Mouse (Mus musculus) inflammation-experienced regulatory T-cells, adult 6 months (primary cell): ENCODE results near the gene Exoc3l. TPM values are rescaled to one million over a fixed set of nuclear protein-coding genes. Genes with fewer than 3 reads are reported as not detected.
A peak's percentile ranks its signal among the peaks of the same experiment; 100 is the strongest.

Experiments
- ATAC-seq: one replicate; pipeline ENCODE4 v1.8.0; 2017
- polyA plus RNA-seq, 3 experiments: library from polyadenylated mRNA; unstranded; fragments of 100-300 nt; shearing (Covaris generic); gene quantifications; one replicate each; pipeline ENCODE4 v1.2.1; 2017

Gene Exoc3l
- polyA plus RNA-seq, 3 experiments from 2014 or later = 0.38 to 0.60 TPM; not detected in 1

DNA sequence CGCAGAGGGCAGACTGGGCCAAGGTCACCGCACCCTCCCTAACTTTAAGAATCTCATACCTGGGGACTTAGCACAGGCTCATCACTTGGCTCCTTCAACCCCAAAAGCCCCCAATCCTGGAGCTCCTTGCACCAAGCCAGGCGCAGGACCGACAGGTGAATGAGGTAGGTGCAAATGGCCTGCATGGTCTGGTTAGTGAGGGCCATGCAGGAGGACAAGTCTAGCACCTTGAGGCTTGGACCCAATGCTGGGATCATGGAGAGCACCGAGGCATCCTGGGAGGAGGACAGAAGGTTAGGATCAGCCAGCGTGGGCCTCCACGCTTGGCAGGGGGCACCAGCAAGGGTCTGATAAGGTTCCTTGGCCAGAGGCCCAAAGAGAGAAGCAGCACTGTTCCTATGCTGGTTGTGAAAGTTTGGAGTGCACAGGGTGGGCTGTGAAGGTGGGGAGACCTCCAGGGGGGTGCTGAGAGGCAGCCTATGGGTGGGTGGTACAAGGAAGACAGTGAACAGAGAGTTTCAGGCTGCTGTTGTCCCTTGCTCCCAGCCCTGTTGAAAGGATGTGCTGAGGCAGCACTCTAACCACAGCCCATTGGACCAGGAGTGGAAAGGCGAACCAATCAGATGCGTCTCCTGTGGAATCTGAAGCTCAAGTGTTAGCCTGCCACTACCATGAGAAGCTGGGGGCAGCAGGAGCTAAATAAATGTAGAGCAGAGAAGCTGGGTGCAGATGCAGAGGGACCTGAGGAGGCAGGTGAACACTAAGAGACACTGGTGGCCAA lies 17.9 kb upstream of the Exoc3l start:
- ATAC-seq = no peak

DNA sequence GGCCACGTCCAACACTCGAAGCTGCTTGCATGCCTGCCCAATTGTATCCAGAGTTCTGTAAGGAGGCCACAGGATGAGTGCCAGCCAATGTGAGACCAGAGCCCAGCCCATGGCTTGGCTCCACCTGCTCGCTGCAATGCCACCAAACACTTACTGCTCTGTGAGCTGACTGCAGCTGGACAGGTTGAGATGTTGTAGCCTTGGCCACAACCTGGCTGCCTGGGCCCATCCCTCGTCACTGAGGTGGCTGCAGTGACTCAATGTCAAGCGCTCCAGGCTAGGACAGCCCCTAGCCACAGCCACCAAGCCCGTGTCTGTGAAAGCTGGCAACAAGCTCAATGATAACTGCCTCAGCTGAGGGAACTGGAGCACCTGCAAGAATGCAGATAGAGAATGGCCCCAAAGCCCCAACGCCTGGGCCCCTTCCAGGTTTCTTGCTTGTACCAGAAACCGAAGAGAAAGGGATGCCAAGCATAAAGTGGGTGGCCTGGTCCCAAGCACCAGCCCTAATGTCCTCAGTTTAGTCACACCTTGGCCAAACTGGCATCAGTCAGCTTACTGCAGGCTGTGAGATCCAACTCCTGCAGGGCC lies 17.1 kb upstream of the Exoc3l start:
- ATAC-seq = no peak

GRCm38 (mm10) chr8:105311718-105312117 lies 15.8 kb upstream of the Exoc3l start:
- no peak for ATAC-seq

- no peak for ATAC-seq
Measured at GRCm38 (mm10) chr8:105310118-105310517, 14.2 kb upstream of the Exoc3l start.

- ATAC-seq = no peak
Measured at GRCm38 (mm10) chr8:105309142-105309847, 13.4 kb upstream of the Exoc3l start.

- no peak for ATAC-seq
Measured at GRCm38 (mm10) chr8:105308428-105308827, 12.5 kb upstream of the Exoc3l start.

DNA sequence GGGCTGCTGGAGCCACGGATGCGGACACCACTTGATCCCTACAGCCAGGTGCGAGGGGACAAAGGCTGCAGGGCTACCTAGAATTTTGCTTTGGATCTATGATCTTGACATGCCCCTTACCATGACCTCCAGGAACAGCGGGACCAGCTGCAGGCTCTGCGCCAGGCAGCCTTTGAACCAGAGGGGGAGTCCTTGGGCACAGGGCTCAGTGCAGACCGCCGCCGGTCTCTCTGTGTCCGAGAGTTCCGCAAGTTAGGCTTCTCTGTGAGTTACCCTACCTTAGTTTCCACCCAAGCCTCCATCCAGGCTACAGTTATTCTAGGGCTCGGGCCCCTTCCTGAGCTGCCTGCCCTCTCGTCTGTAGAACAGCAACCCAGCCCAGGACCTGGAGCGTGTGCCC lies 11.8 kb upstream of the Exoc3l start:
- ATAC-seq = no peak

- ATAC-seq = peak; percentile 13
Measured at GRCm38 (mm10) chr8:105306146-105306691, 10.3 kb upstream of the Exoc3l start.

DNA sequence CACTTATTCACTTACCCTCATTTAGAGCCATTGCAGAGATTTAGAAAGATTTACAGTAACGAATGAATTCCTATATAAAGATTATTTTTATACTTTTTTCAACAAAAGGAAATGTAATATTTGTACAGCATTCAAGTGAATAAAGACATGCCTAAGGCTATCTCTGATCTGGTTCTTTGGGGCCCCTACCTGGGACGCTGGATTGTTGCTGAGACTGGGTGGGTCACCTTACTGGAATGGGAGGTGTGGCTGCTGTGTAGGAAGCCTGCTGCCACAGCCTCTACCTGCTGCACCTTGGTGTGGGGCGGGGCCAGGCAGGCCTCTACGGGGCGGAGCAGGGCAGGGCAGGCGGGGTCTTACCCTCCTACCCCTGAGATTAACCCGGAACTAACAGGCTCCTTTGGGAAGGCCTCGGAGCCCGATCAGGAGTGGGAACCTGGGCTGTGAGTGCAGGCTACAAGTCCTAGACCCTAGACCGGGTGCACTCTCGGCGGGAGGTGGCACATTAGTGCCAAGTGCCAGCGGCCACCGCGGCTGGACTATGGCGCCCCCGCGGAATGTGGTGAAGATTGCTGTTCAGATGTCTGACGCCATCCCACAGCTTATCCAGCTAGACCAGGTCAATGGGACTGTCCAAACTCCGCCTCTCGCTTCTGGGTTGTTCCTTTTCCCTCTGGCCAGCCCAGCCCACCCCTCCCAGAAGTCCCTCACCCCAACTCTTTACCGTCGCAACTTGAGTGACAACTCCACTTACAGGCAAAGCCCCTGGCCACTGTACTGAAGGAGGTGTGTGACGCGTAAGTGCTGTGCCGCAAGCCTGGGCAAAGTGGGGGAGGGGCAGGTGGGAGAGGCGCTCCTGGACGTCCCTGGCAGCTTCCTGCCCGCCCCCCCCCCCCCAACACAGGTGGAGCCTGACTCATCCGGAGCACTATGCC lies 9.6 kb upstream of the Exoc3l start, which contains the start of gene Elmo3:
Gene Elmo3 (plus strand): TSS at position 391 of the 935 bp plus-strand sequence.
- ATAC-seq = peak; percentile 28

DNA sequence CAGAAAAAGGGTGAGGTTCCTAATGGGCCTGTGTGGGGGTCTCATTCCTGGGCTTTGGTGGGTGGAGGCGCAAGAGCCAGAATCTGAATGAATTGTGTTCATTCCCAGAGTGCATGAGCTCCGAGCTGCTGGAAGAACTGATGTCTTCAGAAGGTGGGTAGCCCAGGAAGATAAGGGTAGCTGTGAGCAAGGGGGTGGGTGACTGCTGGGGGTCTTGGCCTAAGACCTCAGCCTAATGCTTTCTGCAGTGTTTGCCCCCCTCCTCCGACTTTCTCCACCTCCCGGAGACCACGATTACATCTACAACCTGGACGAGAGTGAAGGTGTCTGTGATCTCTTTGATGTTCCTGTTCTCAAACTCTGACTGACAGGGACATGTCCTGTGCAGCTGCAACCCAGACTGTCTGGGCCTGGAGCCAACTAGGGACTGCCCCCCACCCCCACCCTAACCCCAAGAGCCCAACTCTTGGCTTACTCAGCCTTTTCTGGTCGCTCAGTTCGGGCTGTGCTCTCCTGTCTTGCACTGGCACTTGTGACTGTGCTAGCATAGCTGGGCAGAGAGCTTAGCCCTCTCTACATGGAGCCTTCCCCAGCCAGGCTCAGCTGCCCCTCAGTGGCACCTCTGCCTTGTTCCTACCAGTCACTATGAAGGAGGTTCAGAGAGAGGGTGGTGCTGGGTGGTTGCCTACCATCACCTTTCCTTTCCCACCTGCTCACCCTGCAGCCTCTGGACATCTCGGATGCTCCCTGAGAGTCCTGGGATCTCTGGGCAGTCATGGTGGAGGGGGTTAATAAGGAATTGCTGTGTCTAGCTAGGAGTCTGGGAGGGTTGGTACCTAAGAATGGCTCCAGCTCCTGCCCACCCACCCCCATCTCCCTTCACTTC lies 8.7 kb upstream of the Exoc3l start:
- ATAC-seq = peak; percentile 77

- no peak for ATAC-seq
Measured at GRCm38 (mm10) chr8:105303874-105304273, 8.0 kb upstream of the Exoc3l start.

GRCm38 (mm10) chr8:105303396-105303795 lies 7.5 kb upstream of the Exoc3l start:
- ATAC-seq = peak; percentile 12

DNA sequence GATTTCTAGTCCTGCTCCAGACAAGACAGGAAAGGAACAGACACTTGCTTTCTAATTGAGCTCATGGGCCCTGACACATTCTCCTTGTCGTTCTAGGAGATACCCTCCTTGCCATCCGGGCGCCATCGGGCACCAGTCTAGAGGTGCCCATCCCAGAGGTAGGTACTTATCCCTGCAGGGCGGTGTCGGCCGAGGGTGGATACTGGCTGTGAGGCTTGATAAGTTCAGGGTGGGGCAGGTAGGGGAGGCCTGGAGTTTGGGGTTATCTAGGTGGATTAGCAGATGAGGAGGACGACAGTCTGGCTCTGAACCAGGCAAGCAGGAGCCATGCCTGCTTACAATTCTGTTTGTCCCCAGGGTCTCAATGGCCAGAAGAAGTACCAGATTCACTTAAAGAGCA lies 4.1 kb upstream of the Exoc3l start:
- ATAC-seq = no peak

GRCm38 (mm10) chr8:105298351-105299252 lies 2.7 kb upstream of the Exoc3l start:
- ATAC-seq = no peak

DNA sequence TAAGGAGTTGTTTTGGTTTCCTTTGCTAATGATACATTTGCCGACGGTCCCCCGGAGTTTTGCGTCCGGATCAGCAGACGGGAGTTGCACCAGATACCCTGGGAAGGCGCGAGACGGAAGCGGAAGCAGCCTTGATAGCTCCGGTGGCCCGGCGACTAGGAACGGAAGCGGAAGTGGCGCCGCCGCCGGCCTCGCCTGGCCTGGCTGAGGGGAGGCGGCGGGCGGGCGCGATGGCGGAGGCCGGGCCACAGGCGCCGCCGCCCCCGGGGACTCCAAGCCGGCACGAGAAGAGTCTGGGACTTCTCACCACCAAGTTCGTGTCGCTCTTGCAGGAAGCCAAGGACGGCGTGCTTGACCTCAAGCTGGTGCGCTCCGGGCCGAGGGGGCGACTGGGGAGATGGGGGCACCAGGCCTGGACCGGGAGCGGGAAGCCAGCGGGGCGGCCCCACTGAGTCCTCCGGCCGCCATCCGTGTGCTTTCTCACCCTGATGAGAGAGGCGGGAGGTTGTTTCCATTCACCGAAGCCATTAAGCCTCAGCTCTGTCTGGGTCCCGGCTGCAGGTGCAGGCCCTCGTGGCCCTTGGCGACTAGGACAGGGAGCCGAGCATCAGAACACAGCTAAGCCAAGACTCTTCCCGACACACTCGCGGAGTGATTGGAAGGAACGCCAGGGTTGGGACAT lies 1.8 kb upstream of the Exoc3l start, which contains the start of gene E2f4:
Gene E2f4 (plus strand): TSS at position 153 of the 682 bp plus-strand sequence.
- ATAC-seq = peak; percentile 99

- no peak for ATAC-seq
Measured at GRCm38 (mm10) chr8:105295256-105295655, 645 bp downstream of the Exoc3l start.

DNA sequence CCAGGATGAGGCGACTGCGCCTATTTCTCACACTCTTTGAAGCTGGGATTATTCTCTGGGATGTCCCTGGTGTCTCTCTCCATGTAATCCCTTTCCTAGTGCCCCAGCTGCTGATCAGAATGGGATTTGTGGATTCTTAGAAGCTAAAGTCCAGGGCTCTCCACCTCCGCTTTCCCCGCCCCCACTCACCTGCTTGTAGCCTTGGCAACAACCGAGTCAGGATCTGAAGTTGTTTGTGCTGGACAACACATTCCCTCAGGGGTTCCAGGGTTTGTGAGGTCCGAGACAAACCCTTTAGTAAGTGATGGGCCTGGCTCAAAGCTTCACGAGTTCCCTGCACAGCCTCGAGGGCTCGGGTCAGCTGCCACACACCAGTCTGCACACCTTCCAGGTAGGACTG lies 1.1 kb downstream of the Exoc3l start:
- no peak for ATAC-seq

GRCm38 (mm10) chr8:105293405-105293804 lies 2.5 kb downstream of the Exoc3l start:
- ATAC-seq = no peak

- no peak for ATAC-seq
Measured at GRCm38 (mm10) chr8:105292471-105292870, 3.4 kb downstream of the Exoc3l start.
